Mouse (Mus musculus) heart, postnatal 36 days (tissue): Measurements from ENCODE around the gene Gps1. TPM values are rescaled to one million over a fixed set of nuclear protein-coding genes. Genes with fewer than 3 reads are reported as not detected.
"Not testable (repeated sequence)": the region's sequence is repeated elsewhere in the genome, so short reads cannot be mapped to it uniquely, and the experiment has no call there.

Experiments
- DNase-seq, 2 experiments: peaks; one replicate each; pipeline ENCODE4 v3.0.0; 2021 to 2022
- intact Hi-C: fragments of 180-260 bp; cut with DNase I; formaldehyde crosslinking; loops from one replicate; pipeline ENCODE4 v1.15.1; 2025
- total RNA-seq, 2 experiments: library from RNA; stranded (reverse); gene quantifications; 2 replicates each; pipeline ENCODE4 v1.2.3; 2021

Gps1 gene
- 10 to 100 TPM; 54.6 to 58.4 TPM for total RNA-seq

DNA sequence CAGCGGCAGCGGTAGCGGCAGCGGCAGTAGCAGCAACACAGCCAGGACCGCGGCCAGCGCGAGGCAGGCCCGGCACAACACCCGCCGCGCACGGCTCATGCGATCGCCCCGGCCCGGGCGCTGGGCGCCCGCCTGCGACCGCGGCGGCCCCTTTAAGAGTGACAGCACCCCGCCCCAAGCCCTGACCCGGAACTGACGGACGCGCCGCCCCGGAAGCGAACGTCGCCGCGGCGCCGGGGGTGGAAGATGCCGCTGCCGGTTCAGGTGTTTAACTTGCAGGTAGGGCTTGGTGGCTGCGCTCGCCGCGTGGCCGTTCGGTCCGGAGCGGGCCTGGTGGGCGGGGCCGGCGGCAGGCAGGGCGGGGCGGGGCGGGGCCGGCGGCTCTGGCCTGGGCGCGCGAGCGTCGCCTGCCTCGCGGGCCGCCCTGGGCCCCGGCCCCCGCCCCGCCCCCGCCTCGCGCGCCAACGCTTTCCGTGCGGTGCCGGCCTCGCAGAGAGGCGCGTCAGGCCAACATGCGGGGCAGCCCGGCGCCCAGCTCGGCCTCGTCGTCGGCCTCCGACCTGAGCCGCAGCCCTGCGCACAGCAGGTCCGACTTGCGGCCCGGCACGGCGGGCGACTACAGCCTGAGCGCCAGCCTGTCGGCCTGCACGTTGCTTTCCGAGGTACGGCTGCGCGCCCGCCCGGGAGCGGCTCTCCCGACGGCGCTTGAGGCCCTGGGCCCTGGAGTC lies at the start of gene Gps1, which contains the start of gene Rfng:
Gps1 (plus strand) TSS at position 209 of the 728 bp plus-strand sequence.
Rfng (minus strand) TSS at position 144 of the 728 bp plus-strand sequence.
- peak; percentile 87 to 88 for DNase-seq
- intact Hi-C loops = no loop called here

GRCm38 (mm10) chr11:120736424-120736823 lies 47.6 kb upstream of the Gps1 start:
- intact Hi-C loops = no loop called here
- DNase-seq = no peak

DNA sequence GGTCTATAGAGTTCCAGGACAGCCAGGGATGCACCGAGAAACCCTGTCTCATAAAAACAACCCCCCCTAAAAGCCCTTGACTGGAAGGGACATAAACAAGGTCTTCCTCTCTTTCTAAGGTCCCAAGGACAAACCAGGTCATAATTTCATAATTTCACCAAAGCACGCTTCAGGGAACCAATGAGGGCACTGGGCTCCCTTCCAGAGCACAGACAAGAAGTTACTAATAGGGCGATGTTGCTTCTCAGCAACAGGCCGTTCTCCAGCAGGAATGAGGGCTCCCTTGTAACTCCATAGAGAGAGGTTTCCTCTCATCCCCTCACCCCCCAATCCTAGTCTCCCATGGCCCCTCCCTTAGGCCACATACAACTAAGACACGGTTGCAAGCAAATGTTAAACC lies 43.1 kb upstream of the Gps1 start:
- intact Hi-C loops = no loop called here
- DNase-seq = no peak

DNA sequence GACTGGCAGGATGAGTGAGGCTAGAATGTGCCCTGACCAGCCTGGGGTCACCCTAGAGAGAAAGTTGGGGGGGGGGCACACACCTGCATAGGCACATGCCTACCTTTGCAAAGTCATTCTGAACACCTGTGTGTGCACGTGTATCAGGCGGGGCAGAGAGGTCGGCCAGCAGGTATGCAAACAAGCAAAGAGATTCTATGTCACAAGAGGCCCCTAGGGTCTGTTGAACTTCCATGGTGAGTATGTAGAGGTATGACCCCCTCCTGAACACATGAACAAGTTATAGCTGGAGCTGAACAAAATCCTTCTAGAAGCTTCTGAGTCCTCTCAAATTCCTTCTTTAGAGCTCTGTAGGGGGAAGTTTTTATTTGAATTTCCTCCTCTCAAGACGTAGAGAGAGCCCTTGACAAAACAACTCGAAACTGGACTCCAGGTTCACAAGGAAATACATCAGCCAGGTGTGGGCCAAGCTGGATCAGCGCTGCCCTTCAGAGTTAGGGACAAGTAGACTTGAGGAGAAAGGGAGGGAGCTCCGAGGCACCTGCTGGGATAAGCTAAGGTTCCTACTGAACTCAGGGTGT lies 39.9 kb upstream of the Gps1 start:
- DNase-seq = no peak
- intact Hi-C loops = no loop called here

DNA sequence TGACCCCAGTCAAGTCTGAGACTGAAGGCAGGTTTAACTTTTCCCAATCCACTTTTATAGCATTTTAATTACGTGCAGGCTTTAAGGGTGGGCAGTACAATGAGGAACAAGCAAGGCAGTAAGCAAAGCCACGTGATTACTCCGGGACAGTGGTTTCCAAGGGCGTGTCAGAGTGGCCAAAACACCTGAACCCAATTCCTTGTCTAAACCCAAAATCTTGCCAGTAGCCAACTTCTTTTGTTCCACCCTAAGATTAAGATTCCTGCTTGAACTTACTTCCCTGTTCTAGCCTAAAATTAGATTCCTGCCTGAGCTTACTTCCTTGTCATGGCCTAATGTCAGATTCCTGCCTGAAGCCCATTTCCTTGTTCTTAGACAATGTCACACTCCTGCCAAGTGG lies 36.1 kb upstream of the Gps1 start:
- no peak for DNase-seq
- intact Hi-C loops = loop anchor here (2.0 kb wide), 1 partner anchor 27 kb away; the partner anchor contains the start of gene Rac3

DNA sequence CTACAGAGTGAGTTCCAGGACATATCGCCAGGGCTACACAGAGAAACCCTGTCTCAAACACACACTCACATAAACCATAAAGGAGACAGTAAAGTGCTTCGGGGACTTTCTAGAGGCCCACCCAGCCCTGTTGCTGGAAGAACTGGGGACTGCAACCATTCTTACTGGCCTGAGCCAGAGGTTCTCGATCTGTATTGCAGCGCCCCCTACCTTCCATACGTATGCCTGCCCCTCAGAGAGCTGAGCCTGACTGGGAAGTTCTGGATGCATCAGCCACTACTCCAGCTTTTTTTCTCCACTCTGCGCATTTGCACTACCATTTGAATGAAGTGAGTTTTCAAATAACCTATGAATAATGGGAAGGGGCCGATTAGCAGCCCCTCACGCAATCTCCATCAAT lies 34.6 kb upstream of the Gps1 start:
- intact Hi-C loops = loop anchor here (2.0 kb wide), 1 partner anchor 29 kb away; the partner anchor contains the start of gene Rac3

DNA sequence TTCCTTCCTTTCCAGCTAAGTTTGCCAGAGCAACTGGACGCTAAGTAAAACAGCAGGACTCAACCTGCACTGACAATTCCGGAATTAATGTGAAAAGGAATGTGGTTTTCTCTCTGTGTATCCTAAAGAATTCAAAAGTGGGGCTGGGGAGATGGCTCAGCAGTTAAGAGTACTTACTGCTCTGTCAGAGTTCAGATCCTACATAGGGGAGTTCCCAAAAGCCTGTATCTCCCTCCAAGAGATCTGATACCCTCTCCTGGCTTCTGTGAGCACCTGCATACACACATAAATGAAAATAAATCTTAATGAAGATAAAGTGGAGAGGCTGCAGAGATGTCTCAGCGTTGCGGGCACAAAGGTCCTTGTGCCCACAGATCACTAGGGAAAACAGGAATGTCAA lies 32.5 kb upstream of the Gps1 start:
- DNase-seq = no peak
- intact Hi-C loops = no loop called here

More for the DNA sequence above, 34.6 kb upstream of the Gps1 start:
- peak in 1 of 2 experiments; percentile 41 for DNase-seq

- intact Hi-C loops = no loop called here
- no peak for DNase-seq
Measured at GRCm38 (mm10) chr11:120760236-120760635, 23.8 kb upstream of the Gps1 start.

DNA sequence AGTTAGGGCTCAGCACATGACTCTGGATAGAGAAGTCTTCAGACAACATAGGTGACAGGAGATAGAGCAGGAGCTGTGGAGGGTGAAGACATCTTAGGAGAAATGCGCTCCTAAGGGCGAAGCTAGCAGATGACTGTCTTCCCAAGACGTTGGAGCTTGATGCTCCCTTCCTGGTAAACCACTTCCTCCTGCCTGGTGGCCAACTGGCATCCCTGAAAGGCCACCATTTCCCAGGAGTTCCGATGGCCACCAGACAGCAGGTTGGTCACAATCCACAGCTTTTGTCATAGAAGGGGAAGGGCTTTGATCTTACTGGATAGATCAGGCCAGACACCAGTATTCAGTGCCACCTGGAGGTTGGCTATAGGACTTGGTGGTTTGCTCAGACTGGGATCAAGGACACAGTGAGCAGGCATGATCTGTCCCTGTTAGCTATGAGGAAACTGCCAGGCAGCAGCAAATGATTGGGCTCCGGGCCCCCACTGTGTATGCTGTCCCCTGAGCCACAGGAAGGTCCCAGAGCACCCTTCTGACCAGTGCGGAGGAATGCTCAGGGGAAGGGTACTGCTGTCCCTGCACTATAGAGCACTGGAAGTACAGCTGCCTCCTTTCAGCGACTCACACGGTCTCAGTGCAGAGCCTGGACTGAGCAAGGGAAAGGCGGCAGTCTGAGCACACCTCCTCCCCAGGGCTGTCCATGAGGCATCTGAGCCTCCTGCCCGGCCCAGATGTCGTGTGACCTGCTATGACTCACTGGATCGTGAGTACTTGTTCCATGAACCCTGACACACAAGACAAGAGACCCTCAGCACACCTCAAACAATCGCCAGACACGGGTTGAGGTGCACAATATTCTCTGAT lies 22.0 kb upstream of the Gps1 start:
- DNase-seq = no peak
- intact Hi-C loops = no loop called here

- DNase-seq, intact Hi-C loops: not testable (repeated sequence)
Measured at GRCm38 (mm10) chr11:120762672-120763041, 21.4 kb upstream of the Gps1 start, which contains the start of gene Hmga1b. Gene Hmga1b, plus strand, starts transcription at chr11:120762794.

DNA sequence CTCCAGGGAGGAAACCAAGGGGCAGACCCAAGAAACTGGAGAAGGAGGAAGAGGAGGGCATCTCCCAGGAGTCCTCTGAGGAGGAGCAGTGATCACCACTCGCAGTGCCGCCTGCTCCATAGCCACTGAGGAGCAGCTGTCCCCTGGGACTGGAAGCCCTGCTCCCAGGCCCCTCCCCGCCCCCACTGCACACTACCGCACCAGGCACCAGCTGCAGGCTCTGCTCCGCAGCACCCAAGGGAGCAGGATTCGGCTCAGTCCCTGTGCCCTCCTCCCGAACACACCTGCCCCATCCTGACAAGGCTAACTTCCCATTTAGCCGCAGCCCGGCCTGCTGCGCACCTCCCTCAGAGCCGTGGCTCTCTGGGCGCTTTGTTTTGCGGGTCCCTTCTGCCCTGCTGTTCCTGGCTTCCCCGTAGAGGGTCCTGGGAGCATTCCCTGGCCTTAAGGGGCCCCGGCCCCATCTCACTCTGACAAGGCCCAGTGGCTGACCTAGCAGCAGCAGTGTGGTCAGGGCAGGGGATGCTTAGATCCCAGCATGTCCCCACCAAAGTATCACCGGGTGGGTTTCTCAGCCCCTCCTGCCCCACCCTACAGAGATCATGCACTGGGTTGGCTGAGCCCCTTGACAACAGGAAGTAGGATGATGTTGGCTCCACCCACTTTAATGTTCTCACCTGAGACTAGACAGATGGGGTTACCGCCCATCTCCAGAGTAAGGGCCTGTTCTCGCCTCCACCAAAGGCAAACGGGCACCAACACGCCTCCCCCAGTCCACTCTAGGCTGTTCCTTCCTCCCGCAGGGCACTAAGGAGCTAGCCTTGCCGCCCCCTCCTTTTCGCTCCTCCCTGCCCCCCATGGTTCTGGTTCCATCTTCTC lies 20.7 kb upstream of the Gps1 start:
- intact Hi-C loops, DNase-seq: not testable (repeated sequence)

- intact Hi-C loops, DNase-seq: not testable (repeated sequence)
Measured at GRCm38 (mm10) chr11:120767023-120767422, 17.0 kb upstream of the Gps1 start.

DNA sequence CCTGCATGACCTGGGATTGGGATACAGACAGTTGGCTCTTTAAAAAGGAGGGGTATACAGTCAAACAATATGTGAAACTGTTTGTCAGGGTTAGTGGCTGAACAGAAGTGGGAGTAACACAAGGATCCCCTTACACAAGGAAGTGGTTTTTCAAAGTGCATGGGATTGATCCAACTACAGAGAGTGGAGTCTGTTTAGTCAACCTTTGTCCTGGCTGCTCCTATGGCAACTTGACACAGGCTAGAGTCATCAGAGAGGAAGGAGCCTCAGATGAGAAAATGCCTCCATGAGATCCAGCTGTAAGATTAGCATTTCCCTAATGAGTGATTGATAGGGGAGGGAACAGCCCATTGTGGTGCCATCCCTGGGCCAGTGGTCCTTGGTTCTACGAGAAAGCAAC lies 15.9 kb upstream of the Gps1 start:
- DNase-seq = no peak

DNA sequence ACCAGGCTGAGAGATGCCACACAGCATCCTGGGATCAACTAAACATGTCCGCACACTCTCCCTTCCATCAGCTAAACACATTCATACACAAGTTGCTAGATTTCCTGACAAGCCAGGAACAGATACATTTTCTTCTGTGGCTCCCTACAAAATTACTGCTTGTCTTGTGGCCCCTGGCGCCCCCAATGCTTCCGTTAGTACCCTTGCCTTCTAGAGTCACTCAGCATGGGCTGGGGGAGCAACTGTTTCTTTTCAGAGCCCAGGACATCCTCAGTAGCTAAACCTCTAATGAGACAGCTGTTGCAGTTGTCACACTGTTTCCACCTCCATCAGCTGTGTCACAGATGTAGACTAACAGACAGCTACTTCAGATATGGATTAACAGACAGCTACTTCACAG lies 11.3 kb upstream of the Gps1 start:
- no peak for DNase-seq
- intact Hi-C loops = loop anchor here (10.0 kb wide), 1 partner anchor 258 kb away; no protein-coding TSS in a partner anchor

More for the DNA sequence above, 15.9 kb upstream of the Gps1 start:
- intact Hi-C loops = no loop called here

DNA sequence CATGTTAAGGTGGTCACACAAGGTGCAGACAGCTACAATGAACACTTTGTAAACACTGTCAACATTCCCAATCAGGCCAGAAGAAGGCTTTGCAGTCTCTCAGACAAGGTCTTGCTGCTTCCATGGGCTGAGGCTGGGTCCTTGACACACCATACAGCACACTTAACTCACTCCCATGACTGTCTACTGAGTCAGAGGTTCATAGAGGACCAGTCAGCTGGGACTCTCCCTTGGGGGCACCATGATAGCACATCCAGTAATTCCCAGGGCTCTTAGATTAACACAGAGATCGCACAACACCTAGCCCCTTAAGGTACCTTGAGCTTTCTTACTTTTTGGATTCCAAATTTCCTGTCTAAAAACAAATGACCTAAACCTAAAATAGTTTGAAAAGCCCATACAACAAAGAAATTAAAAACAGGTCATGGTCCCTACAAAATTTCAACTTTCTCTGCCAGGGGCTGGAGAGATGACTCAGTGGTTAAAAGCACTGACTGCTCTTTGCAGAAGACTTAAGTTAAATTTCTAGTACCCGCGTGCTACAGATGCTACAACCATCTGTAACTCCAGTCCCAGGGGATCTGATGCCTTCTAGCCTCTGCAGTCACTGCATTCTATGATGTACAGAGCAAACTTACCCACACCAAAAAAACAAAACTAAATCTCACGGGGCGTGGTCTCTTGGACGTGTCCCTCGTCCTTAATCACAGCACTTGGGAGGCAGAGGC lies 10.4 kb upstream of the Gps1 start:
- intact Hi-C loops = loop anchor here (10.0 kb wide), 1 partner anchor 259 kb away; no protein-coding TSS in a partner anchor
- DNase-seq = no peak

DNA sequence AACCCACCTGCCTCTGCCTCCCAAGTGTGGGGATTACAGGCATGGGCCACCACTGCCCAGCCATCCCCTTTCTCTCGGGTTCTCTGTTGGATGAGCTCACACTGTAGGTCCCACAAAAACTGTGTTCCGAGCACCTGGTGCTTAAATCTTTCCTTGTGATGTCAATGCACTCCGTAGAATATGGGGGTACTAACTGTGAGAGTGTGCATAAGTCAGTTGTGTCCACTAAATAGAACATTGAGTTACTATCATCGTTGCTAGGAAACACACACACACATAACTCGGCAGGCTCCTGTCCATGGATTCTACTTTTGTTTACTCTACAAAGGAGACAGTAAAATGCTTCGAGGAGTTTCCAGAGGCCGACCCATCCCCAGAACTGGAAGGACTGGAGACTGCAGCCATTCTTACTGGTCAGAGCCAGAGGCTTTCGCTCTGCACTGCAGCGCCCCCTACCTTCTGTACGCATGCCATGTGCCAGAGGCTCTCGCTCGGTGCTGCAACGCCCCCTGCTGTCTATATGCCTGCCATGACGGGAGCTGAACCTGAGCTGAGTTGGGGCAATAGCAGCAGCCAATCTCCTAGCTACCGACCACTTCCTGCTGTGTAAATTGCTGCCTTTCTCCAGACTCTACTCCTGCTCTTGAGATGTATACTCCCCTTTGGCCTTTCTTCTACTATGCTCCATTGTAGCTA lies 8.2 kb upstream of the Gps1 start:
- intact Hi-C loops = loop anchor here (1.0 to 10.0 kb wide), 4 partner anchors 56 to 289 kb away; no protein-coding TSS in a partner anchor
- DNase-seq = peak; percentile 97 to 98

- DNase-seq = no peak
Measured at GRCm38 (mm10) chr11:120777123-120777522, 6.9 kb upstream of the Gps1 start.

DNA sequence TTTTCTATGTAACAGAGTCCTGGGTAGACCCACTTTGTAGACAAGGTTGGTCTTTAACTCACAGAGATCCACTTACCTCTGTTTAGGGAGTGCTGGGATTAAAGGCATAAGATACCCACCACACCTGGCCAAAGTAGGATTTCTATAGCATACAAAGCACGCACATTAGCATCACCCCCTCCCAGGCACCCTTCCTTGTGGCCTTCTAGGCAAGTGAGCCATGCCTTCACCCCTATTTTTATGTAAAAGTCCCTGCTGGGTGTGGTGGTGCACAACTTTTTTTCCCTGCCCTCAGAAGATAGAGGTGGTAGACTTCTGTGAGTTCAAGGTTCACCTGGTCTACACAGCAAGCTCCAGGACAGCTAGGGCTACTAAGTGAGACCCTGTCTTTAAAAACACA lies 4.2 kb upstream of the Gps1 start:
- intact Hi-C loops = loop anchor here (5.0 to 10.0 kb wide), 2 partner anchors 265 to 293 kb away; no protein-coding TSS in a partner anchor

More at GRCm38 (mm10) chr11:120777123-120777522, 6.9 kb upstream of the Gps1 start:
- intact Hi-C loops = loop anchor here (2.0 to 10.0 kb wide), 3 partner anchors 118 to 290 kb away; no protein-coding TSS in a partner anchor

More for the DNA sequence above, 4.2 kb upstream of the Gps1 start:
- no peak for DNase-seq
